Mouse (Mus musculus): ENCODE results near the gene Olfr1361. TPM values are rescaled to one million over a fixed set of nuclear protein-coding genes. Genes with fewer than 3 reads are reported as not detected.

The Olfr1361 gene
- polyA plus RNA-seq (2012; rRNA removed), result not detected in 2 replicates

- Histone ChIP-seq H3K4me3 (ENCODE audit: low read depth, low read length) (no peak within 1 kb of the TSS), H3K36me3 (ENCODE audit: control insufficient read depth, insufficient read depth, low read length) (no peaks in the 10 kb centered on the region), H3K27ac (ENCODE audit: insufficient read depth, low read depth, low read length) (no peak within 1 kb of the TSS), H3K27me3 (ENCODE audit: control insufficient read depth, insufficient read depth, low read length) (no peaks in the 10 kb centered on the region), H3K4me1 (ENCODE audit: control insufficient read depth, insufficient read depth, insufficient read length, low read length) (no peaks in the 10 kb centered on the region)
- WGBS, result 78% methylated on average over 2 of the region's 2 CpGs
- TF ChIP-seq CTCF (IDR thresholded peaks at IDR 0.05; ENCODE audit: extremely low read depth, insufficient read length, insufficient replicate concordance, low read depth, low read length) (no peak), POLR2A (IDR thresholded peaks at IDR 0.05; ENCODE audit: low read depth, low read length) (no peak)
These were observed at the start of gene Olfr1361 for GRCm38 (mm10) chr13:21663286-21663685. Gene Olfr1361 (minus strand): TSS chr13:21663386.

DNA sequence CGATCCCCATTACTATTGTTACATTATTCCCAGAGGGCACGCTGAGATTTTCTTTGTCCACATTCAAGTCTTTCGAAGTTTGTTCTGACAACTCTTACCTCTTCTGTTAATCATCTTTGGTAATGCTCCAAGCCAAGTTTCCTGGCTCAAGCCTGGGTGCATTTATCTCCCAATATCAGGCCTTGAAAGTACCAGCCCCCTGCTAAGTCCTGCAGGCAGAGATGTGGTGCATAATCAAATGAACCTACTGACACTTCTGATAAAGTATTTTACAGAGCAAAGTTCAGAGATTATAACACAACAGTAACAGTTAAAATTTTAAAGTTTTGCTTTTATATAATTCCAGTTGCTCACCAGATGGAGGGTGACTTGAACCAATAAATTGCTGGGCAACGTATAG, 48.5 kb upstream of the Olfr1361 start:
- Histone ChIP-seq H3K27me3 (ENCODE audit: control insufficient read depth, insufficient read depth, low read length) (no peaks in the 10 kb centered on the region), H3K27ac (ENCODE audit: insufficient read depth, low read depth, low read length) (no peak overlapping the region), H3K4me1 (ENCODE audit: control insufficient read depth, insufficient read depth, insufficient read length, low read length) (peaks cover 8% of the 10 kb centered on the region; the same call in 1 of the 2 replicates), H3K4me3 (ENCODE audit: low read depth, low read length) (no peak overlapping the region), H3K36me3 (ENCODE audit: control insufficient read depth, insufficient read depth, low read length) (no peaks in the 10 kb centered on the region)
- 19% methylated on average over 4 of the region's 4 CpGs for WGBS
- TF ChIP-seq POLR2A (IDR thresholded peaks at IDR 0.05; ENCODE audit: low read depth, low read length) (no peak), CTCF (IDR thresholded peaks at IDR 0.05; ENCODE audit: extremely low read depth, insufficient read length, insufficient replicate concordance, low read depth, low read length) (no peak)

- WGBS, result 3% methylated on average over 22 of the region's 22 CpGs
- TF ChIP-seq CTCF (IDR thresholded peaks at IDR 0.05; ENCODE audit: extremely low read depth, insufficient read length, insufficient replicate concordance, low read depth, low read length), result no peak
- TF ChIP-seq POLR2A (IDR thresholded peaks at IDR 0.05; ENCODE audit: low read depth, low read length), result no peak
- no peaks in the 10 kb centered on the region for H3K27me3 ChIP-seq (ENCODE audit: control insufficient read depth, insufficient read depth, low read length)
- peaks cover 8% of the 10 kb centered on the region; the same call in 1 of the 2 replicates for H3K4me1 ChIP-seq (ENCODE audit: control insufficient read depth, insufficient read depth, insufficient read length, low read length)
- H3K36me3 ChIP-seq (ENCODE audit: control insufficient read depth, insufficient read depth, low read length), result no peaks in the 10 kb centered on the region
- peak overlapping the region; percentile 10; the same call in 1 of the 2 replicates for H3K4me3 ChIP-seq (ENCODE audit: low read depth, low read length)
- peak overlapping the region; percentile 4 for H3K27ac ChIP-seq (ENCODE audit: insufficient read depth, low read depth, low read length)
These were observed 47.8 kb upstream of the Olfr1361 start for GRCm38 (mm10) chr13:21710821-21711525.

- peak overlapping the region; percentile 41 for H3K27ac ChIP-seq (ENCODE audit: insufficient read depth, low read depth, low read length)
- H3K4me1 ChIP-seq (ENCODE audit: control insufficient read depth, insufficient read depth, insufficient read length, low read length), result peaks cover 4% of the 10 kb centered on the region; the same call in 1 of the 2 replicates
- H3K4me3 ChIP-seq (ENCODE audit: low read depth, low read length), result peak overlapping the region; percentile 69
- no peaks in the 10 kb centered on the region for H3K27me3 ChIP-seq (ENCODE audit: control insufficient read depth, insufficient read depth, low read length)
- H3K36me3 ChIP-seq (ENCODE audit: control insufficient read depth, insufficient read depth, low read length), result no peaks in the 10 kb centered on the region
- under 1% methylated on average over 32 of the region's 32 CpGs for WGBS
- TF ChIP-seq POLR2A (IDR thresholded peaks at IDR 0.05; ENCODE audit: low read depth, low read length), result no peak; the same call in 1 of the 2 replicates
- TF ChIP-seq CTCF (IDR thresholded peaks at IDR 0.05; ENCODE audit: extremely low read depth, insufficient read length, insufficient replicate concordance, low read depth, low read length), result peak; percentile 87
These were observed 47.0 kb upstream of the Olfr1361 start for GRCm38 (mm10) chr13:21710031-21710711.

GRCm38 (mm10) chr13:21706669-21707068, 43.5 kb upstream of the Olfr1361 start:
- TF ChIP-seq CTCF (IDR thresholded peaks at IDR 0.05; ENCODE audit: extremely low read depth, insufficient read length, insufficient replicate concordance, low read depth, low read length) (no peak), POLR2A (IDR thresholded peaks at IDR 0.05; ENCODE audit: low read depth, low read length) (no peak)
- Histone ChIP-seq H3K4me3 (ENCODE audit: low read depth, low read length) (no peak overlapping the region), H3K4me1 (ENCODE audit: control insufficient read depth, insufficient read depth, insufficient read length, low read length) (no peaks in the 10 kb centered on the region), H3K36me3 (ENCODE audit: control insufficient read depth, insufficient read depth, low read length) (no peaks in the 10 kb centered on the region), H3K27me3 (ENCODE audit: control insufficient read depth, insufficient read depth, low read length) (no peaks in the 10 kb centered on the region), H3K27ac (ENCODE audit: insufficient read depth, low read depth, low read length) (no peak overlapping the region)
- WGBS, result 55% methylated on average over 4 of the region's 4 CpGs

GRCm38 (mm10) chr13:21697811-21698210, 34.6 kb upstream of the Olfr1361 start, which contains the start of gene Olfr1359:
Gene Olfr1359 (plus strand): TSS chr13:21698111.
- Histone ChIP-seq H3K27ac (ENCODE audit: insufficient read depth, low read depth, low read length) (no peak within 1 kb of the TSS), H3K36me3 (ENCODE audit: control insufficient read depth, insufficient read depth, low read length) (no peaks in the 10 kb centered on the region), H3K4me3 (ENCODE audit: low read depth, low read length) (no peak within 1 kb of the TSS), H3K4me1 (ENCODE audit: control insufficient read depth, insufficient read depth, insufficient read length, low read length) (no peaks in the 10 kb centered on the region), H3K27me3 (ENCODE audit: control insufficient read depth, insufficient read depth, low read length) (no peaks in the 10 kb centered on the region)
- TF ChIP-seq POLR2A (IDR thresholded peaks at IDR 0.05; ENCODE audit: low read depth, low read length) (no peak), CTCF (IDR thresholded peaks at IDR 0.05; ENCODE audit: extremely low read depth, insufficient read length, insufficient replicate concordance, low read depth, low read length) (no peak)

DNA sequence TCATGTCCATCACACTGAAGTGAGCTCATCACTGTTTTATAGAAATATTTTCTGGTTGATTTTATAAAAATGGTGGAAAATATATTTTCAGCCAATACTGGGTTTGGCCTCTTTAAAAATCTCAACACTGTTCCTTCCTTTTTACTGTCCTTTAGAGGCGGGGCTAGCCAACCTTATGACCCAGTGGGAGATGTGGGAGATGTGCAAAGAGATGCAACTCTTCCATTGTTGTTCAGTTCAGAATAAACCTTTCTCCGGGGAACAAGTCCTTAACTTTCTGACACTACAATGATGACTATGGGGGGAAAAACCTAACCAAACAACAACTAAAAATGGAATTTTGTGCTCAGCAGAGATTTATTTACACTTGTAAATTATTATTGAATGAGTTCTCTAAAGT, 14.1 kb upstream of the Olfr1361 start, which contains the start of gene Olfr1360:
Gene Olfr1360, minus strand, starts transcription at position 101 of the 400 bp plus-strand sequence.
- H3K4me1 ChIP-seq (ENCODE audit: control insufficient read depth, insufficient read depth, insufficient read length, low read length), result no peaks in the 10 kb centered on the region
- no peak for TF ChIP-seq CTCF (IDR thresholded peaks at IDR 0.05; ENCODE audit: extremely low read depth, insufficient read length, insufficient replicate concordance, low read depth, low read length)
- TF ChIP-seq POLR2A (IDR thresholded peaks at IDR 0.05; ENCODE audit: low read depth, low read length), result no peak
- 80% methylated on average over 2 of the region's 2 CpGs for WGBS
- no peaks in the 10 kb centered on the region for H3K36me3 ChIP-seq (ENCODE audit: control insufficient read depth, insufficient read depth, low read length)
- no peak within 1 kb of the TSS for H3K4me3 ChIP-seq (ENCODE audit: low read depth, low read length)
- no peaks in the 10 kb centered on the region for H3K27me3 ChIP-seq (ENCODE audit: control insufficient read depth, insufficient read depth, low read length)
- H3K27ac ChIP-seq (ENCODE audit: insufficient read depth, low read depth, low read length), result no peak within 1 kb of the TSS
